Mouse (Mus musculus): ENCODE data around the gene AY761185. TPM values are rescaled to one million over a fixed set of nuclear protein-coding genes. Genes with fewer than 3 reads are reported as not detected.
"Not testable (repeated sequence)": the region's sequence is repeated elsewhere in the genome, so short reads cannot be mapped to it uniquely, and the experiment has no call there.

The AY761185 gene
- not detected in 2 replicates for polyA plus RNA-seq (2012; rRNA removed)

GRCm38 (mm10) chr8:20944610-20945009, at the start of gene AY761185:
TSS of gene AY761185 (minus strand) at chr8:20944710.
- Histone ChIP-seq H3K4me3 (replicated peaks; ENCODE audit: extremely low read depth, low read depth, low read length) (no peak within 1 kb of the TSS), H3K4me1 (ENCODE audit: control insufficient read depth, insufficient read depth, low read length) (no peaks in the 10 kb centered on the region)
- no peak for DNase-seq
- WGBS: 64% methylated on average over 3 of the region's 3 CpGs
- no peak for TF ChIP-seq POLR2A (IDR thresholded peaks at IDR 0.05; ENCODE audit: borderline replicate concordance, extremely low read depth, low read depth, low read length)
- no peak for TF ChIP-seq CTCF (IDR thresholded peaks at IDR 0.05; ENCODE audit: insufficient read depth, low read length)

- not testable (repeated sequence) for H3K4me1 ChIP-seq (ENCODE audit: control insufficient read depth, insufficient read depth, low read length); H3K4me3 ChIP-seq (replicated peaks; ENCODE audit: extremely low read depth, low read depth, low read length); DNase-seq
These were observed 49.5 kb upstream of the AY761185 start for GRCm38 (mm10) chr8:20994042-20994441.

- H3K4me3 ChIP-seq (replicated peaks; ENCODE audit: extremely low read depth, low read depth, low read length): no peak overlapping the region
- TF ChIP-seq CTCF (IDR thresholded peaks at IDR 0.05; ENCODE audit: insufficient read depth, low read length) (no peak), POLR2A (IDR thresholded peaks at IDR 0.05; ENCODE audit: borderline replicate concordance, extremely low read depth, low read depth, low read length) (no peak)
These were observed 35.3 kb upstream of the AY761185 start for GRCm38 (mm10) chr8:20979846-20980245.

GRCm38 (mm10) chr8:20964531-20964930, 20.0 kb upstream of the AY761185 start:
- H3K4me1 ChIP-seq (ENCODE audit: control insufficient read depth, insufficient read depth, low read length): no peaks in the 10 kb centered on the region
- 71% methylated on average over 2 of the region's 2 CpGs for WGBS
- TF ChIP-seq POLR2A (IDR thresholded peaks at IDR 0.05; ENCODE audit: borderline replicate concordance, extremely low read depth, low read depth, low read length): no peak
- TF ChIP-seq CTCF (IDR thresholded peaks at IDR 0.05; ENCODE audit: insufficient read depth, low read length): no peak
- no peak overlapping the region for H3K4me3 ChIP-seq (replicated peaks; ENCODE audit: extremely low read depth, low read depth, low read length)
- no peak for DNase-seq

More at GRCm38 (mm10) chr8:20979846-20980245, 35.3 kb upstream of the AY761185 start:
- DNase-seq: no peak
- 29% methylated on average over 1 of the region's 1 CpGs for WGBS
- no peaks in the 10 kb centered on the region for H3K4me1 ChIP-seq (ENCODE audit: control insufficient read depth, insufficient read depth, low read length)

- H3K4me3 ChIP-seq (replicated peaks; ENCODE audit: extremely low read depth, low read depth, low read length): no peak within 1 kb of the TSS
- H3K4me1 ChIP-seq (ENCODE audit: control insufficient read depth, insufficient read depth, low read length): no peaks in the 10 kb centered on the region
- DNase-seq: no peak
- 66% methylated on average over 3 of the region's 3 CpGs for WGBS
- no peak for TF ChIP-seq CTCF (IDR thresholded peaks at IDR 0.05; ENCODE audit: insufficient read depth, low read length)
- TF ChIP-seq POLR2A (IDR thresholded peaks at IDR 0.05; ENCODE audit: borderline replicate concordance, extremely low read depth, low read depth, low read length): no peak
These were observed 22.5 kb downstream of the AY761185 start, which contains the start of gene Gm6040 for GRCm38 (mm10) chr8:20921971-20922370. TSS of gene Gm6040 (minus strand) at chr8:20922071.

GRCm38 (mm10) chr8:20912288-20912687, 32.2 kb downstream of the AY761185 start:
- no peak for DNase-seq
- 47% methylated on average over 1 of the region's 1 CpGs for WGBS
- Histone ChIP-seq H3K4me1 (ENCODE audit: control insufficient read depth, insufficient read depth, low read length) (no peaks in the 10 kb centered on the region), H3K4me3 (replicated peaks; ENCODE audit: extremely low read depth, low read depth, low read length) (no peak overlapping the region)
- no peak for TF ChIP-seq POLR2A (IDR thresholded peaks at IDR 0.05; ENCODE audit: borderline replicate concordance, extremely low read depth, low read depth, low read length)
- no peak for TF ChIP-seq CTCF (IDR thresholded peaks at IDR 0.05; ENCODE audit: insufficient read depth, low read length)

- TF ChIP-seq POLR2A (IDR thresholded peaks at IDR 0.05; ENCODE audit: borderline replicate concordance, extremely low read depth, low read depth, low read length) (no peak), CTCF (IDR thresholded peaks at IDR 0.05; ENCODE audit: insufficient read depth, low read length) (no peak)
These were observed 36.3 kb downstream of the AY761185 start for GRCm38 (mm10) chr8:20908256-20908655.

GRCm38 (mm10) chr8:20907119-20907518, 37.4 kb downstream of the AY761185 start:
- WGBS: 90% methylated on average over 2 of the region's 2 CpGs
- no peak for DNase-seq

More at GRCm38 (mm10) chr8:20908256-20908655, 36.3 kb downstream of the AY761185 start:
- WGBS: 47% methylated on average over 2 of the region's 2 CpGs
- no peaks in the 10 kb centered on the region for H3K4me1 ChIP-seq (ENCODE audit: control insufficient read depth, insufficient read depth, low read length)
- no peak overlapping the region for H3K4me3 ChIP-seq (replicated peaks; ENCODE audit: extremely low read depth, low read depth, low read length)
- DNase-seq: no peak

GRCm38 (mm10) chr8:20902527-20902926, 42.0 kb downstream of the AY761185 start, which contains the start of gene Gm15056:
TSS of gene Gm15056 (minus strand) at chr8:20902627.
- no peaks in the 10 kb centered on the region for H3K4me1 ChIP-seq (ENCODE audit: control insufficient read depth, insufficient read depth, low read length)
- WGBS: 36% methylated on average over 2 of the region's 2 CpGs
- TF ChIP-seq POLR2A (IDR thresholded peaks at IDR 0.05; ENCODE audit: borderline replicate concordance, extremely low read depth, low read depth, low read length) (no peak), CTCF (IDR thresholded peaks at IDR 0.05; ENCODE audit: insufficient read depth, low read length) (no peak)
- DNase-seq: no peak
- H3K4me3 ChIP-seq (replicated peaks; ENCODE audit: extremely low read depth, low read depth, low read length): no peak within 1 kb of the TSS

More at GRCm38 (mm10) chr8:20907119-20907518, 37.4 kb downstream of the AY761185 start:
- no peaks in the 10 kb centered on the region for H3K4me1 ChIP-seq (ENCODE audit: control insufficient read depth, insufficient read depth, low read length)
- TF ChIP-seq CTCF (IDR thresholded peaks at IDR 0.05; ENCODE audit: insufficient read depth, low read length): no peak
- H3K4me3 ChIP-seq (replicated peaks; ENCODE audit: extremely low read depth, low read depth, low read length): no peak overlapping the region

Other genes starting within 250 kb of the AY761185 start
- not detected in 2 replicates for gene Defb33, start 52.0 kb downstream of the AY761185 start, polyA plus RNA-seq (2012; rRNA removed)
- not detected in 2 replicates for gene Gm15056, start 42.1 kb downstream of the AY761185 start, polyA plus RNA-seq (2012; rRNA removed)
- gene Gm6040, start 22.6 kb downstream of the AY761185 start, polyA plus RNA-seq (2012; rRNA removed): not detected in 2 replicates
- not detected in 2 replicates for gene Defa21, start 80.8 kb upstream of the AY761185 start, polyA plus RNA-seq (2012; rRNA removed)
- gene Defa23, start 110.3 kb upstream of the AY761185 start, polyA plus RNA-seq (2012; rRNA removed): not detected in 2 replicates
- gene Defa35, start 120.3 kb upstream of the AY761185 start, polyA plus RNA-seq (2012; rRNA removed): not detected in 2 replicates
- gene Defa25, start 139.7 kb upstream of the AY761185 start, polyA plus RNA-seq (2012; rRNA removed): not detected in 2 replicates
- gene Gm14851, start 151.3 kb upstream of the AY761185 start, polyA plus RNA-seq (2012; rRNA removed): not detected in 2 replicates
- not detected in 2 replicates for gene Defa30, start 189.9 kb upstream of the AY761185 start, polyA plus RNA-seq (2012; rRNA removed)
- not detected in 2 replicates for gene Defa22, start 217.6 kb upstream of the AY761185 start, polyA plus RNA-seq (2012; rRNA removed)
- not detected in 2 replicates for gene Defa31, start 246.9 kb upstream of the AY761185 start, polyA plus RNA-seq (2012; rRNA removed)

Data from lung, adult 2 months (tissue).